Mouse (Mus musculus): ENCODE results near the gene Atp13a4.

DNA sequence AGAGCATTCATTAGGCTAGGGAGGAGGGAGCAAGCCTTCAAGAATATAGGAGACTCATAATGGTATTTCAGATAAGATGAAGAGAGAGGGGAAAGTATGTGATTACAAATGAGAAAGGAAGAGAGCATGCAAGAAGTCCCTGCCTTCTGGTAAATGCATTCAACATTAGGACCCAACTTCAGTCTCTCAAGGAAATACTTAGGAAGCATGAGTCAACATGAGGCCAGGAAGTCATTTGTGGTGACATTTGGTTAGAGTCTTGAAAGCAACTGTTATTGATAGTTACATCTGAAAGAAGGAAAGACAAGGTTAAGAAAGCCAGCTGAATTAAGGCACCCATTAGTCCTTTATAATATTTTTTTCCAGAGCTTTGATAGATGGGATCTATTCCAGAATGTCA is 4.8 kb downstream of the Atp13a4 start:
- TF ChIP-seq POLR2A (IDR thresholded peaks at IDR 0.05; ENCODE audit: control insufficient read depth, extremely low read depth, insufficient read depth, low read length, poor library complexity) (no peak), CTCF (IDR thresholded peaks at IDR 0.05; ENCODE audit: borderline replicate concordance, control insufficient read depth, extremely low read depth, insufficient read depth, low read length, poor library complexity) (no peak)
